Mouse (Mus musculus): ENCODE results near the gene Ddx17. TPM values are rescaled to one million over a fixed set of nuclear protein-coding genes. Genes with fewer than 3 reads are reported as not detected.

The Ddx17 gene
- polyA plus RNA-seq, 1 experiment from 2014 or later = 92.4 TPM

- Histone ChIP-seq H3K4me2 (replicated peaks) (no peak overlapping the region), H3K27ac (no peak overlapping the region), H3K9ac (no peak overlapping the region), H3K36me3 (replicated peaks; ENCODE audit: control insufficient read depth, insufficient read depth) (peaks cover 50% of the 10 kb centered on the region), H3K4me3 (replicated peaks; ENCODE audit: low read length) (no peak overlapping the region), H3K4me1 (replicated peaks; ENCODE audit: control insufficient read depth, insufficient read depth, low read length) (no peaks in the 10 kb centered on the region), H3K27me3 (ENCODE audit: control insufficient read depth, insufficient read depth, low read length) (no peaks in the 10 kb centered on the region), H3K9me3 (ENCODE audit: control insufficient read depth, low read length) (no peaks in the 10 kb centered on the region)
- 83% methylated on average over 5 of the region's 5 CpGs for WGBS
- peak; percentile 6; the same call in 1 of the 2 replicates for ATAC-seq (ENCODE audit: low FRiP score)
- no peak for DNase-seq (ENCODE audit: low spot score)
Observed at GRCm38 (mm10) chr15:79525564-79525963, 21.0 kb downstream of the Ddx17 start.

DNA sequence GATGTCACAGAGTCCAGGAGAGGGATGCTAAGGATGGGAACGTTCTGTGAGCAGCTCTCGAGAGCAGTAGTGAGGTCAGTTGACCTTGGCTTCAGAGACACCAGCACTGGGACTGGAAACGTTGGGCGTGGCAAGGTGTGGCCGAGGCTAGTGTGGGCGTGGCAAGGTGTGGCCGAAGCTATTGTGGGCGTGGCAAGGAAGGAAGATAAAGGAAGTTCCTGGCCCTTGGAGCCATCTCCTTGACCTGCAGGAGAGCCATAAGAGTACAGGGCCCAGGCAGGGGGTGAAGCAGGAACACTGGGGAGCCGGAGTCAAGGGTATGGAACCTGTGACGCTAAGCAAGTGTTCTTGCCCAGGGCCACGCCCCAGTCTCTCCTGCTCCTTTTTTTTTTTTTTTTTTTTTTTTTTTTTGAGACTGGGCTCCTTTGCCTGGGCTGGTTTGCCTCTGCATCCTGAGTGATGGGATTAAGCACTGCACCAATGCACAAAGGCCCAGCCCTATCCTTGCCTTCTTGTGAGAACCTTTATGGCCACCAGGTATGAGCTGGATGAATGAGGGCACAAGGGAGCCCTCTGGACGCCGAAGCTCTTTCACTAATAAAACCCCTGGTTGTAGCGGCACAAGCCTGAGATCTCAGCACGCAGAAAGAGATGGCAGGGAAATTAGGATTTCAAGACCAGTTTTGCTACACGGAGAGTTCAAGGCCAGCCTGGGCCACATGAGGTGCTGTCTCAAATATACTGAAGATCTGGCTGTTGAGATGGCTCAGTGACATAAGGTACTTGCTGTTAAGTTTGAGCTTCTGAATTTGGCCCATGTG lies 26.9 kb downstream of the Ddx17 start:
- DNase-seq (ENCODE audit: low spot score) (no peak), ATAC-seq (ENCODE audit: low FRiP score) (no peak)
- Histone ChIP-seq H3K36me3 (replicated peaks; ENCODE audit: control insufficient read depth, insufficient read depth) (no peaks in the 10 kb centered on the region), H3K4me3 (replicated peaks; ENCODE audit: low read length) (no peak overlapping the region), H3K9me3 (ENCODE audit: control insufficient read depth, low read length) (no peaks in the 10 kb centered on the region), H3K4me2 (replicated peaks) (no peak overlapping the region), H3K4me1 (replicated peaks; ENCODE audit: control insufficient read depth, insufficient read depth, low read length) (peaks cover 18% of the 10 kb centered on the region), H3K9ac (no peak overlapping the region), H3K27ac (no peak overlapping the region), H3K27me3 (ENCODE audit: control insufficient read depth, insufficient read depth, low read length) (peaks cover 41% of the 10 kb centered on the region)
- WGBS = 52% methylated on average over 16 of the region's 16 CpGs

DNA sequence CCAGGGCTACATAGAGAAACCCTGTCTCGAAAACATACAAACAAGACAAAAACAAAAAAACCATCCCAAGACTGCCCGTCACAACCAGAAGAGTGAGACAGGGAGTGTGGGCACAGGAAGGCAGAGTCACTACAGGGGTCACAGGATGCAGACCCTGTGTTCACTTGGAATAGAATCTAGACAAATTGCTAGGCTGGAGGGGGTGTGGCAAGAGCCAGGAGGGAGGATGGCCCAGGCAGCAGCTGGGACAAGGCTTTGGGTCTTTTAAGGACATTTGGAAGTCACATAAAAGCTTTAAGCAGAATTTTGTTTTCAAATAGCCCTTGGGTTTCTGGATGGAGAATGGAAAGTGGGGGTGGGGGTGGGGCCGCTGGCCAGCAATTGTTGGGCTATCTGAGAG lies 28.0 kb downstream of the Ddx17 start:
- WGBS = 85% methylated on average over 3 of the region's 3 CpGs

GRCm38 (mm10) chr15:79517710-79518109 lies 28.8 kb downstream of the Ddx17 start:
- Histone ChIP-seq H3K27me3 (ENCODE audit: control insufficient read depth, insufficient read depth, low read length) (peaks cover 59% of the 10 kb centered on the region), H3K4me1 (replicated peaks; ENCODE audit: control insufficient read depth, insufficient read depth, low read length) (peaks cover 18% of the 10 kb centered on the region), H3K9ac (no peak overlapping the region), H3K4me3 (replicated peaks; ENCODE audit: low read length) (no peak overlapping the region), H3K9me3 (ENCODE audit: control insufficient read depth, low read length) (no peaks in the 10 kb centered on the region), H3K27ac (no peak overlapping the region), H3K4me2 (replicated peaks) (no peak overlapping the region), H3K36me3 (replicated peaks; ENCODE audit: control insufficient read depth, insufficient read depth) (no peaks in the 10 kb centered on the region)
- ATAC-seq (ENCODE audit: low FRiP score) (no peak), DNase-seq (ENCODE audit: low spot score) (no peak)
- 51% methylated on average over 4 of the region's 4 CpGs for WGBS

More for the DNA sequence above, 28.0 kb downstream of the Ddx17 start:
- no peaks in the 10 kb centered on the region for H3K36me3 ChIP-seq (replicated peaks; ENCODE audit: control insufficient read depth, insufficient read depth)
- no peaks in the 10 kb centered on the region for H3K9me3 ChIP-seq (ENCODE audit: control insufficient read depth, low read length)
- no peak overlapping the region for H3K27ac ChIP-seq
- DNase-seq (ENCODE audit: low spot score) (no peak), ATAC-seq (ENCODE audit: low FRiP score) (no peak)
- H3K4me2 ChIP-seq (replicated peaks) = no peak overlapping the region
- no peak overlapping the region for H3K9ac ChIP-seq
- H3K27me3 ChIP-seq (ENCODE audit: control insufficient read depth, insufficient read depth, low read length) = peaks cover 51% of the 10 kb centered on the region
- H3K4me3 ChIP-seq (replicated peaks; ENCODE audit: low read length) = no peak overlapping the region
- H3K4me1 ChIP-seq (replicated peaks; ENCODE audit: control insufficient read depth, insufficient read depth, low read length) = peaks cover 18% of the 10 kb centered on the region

GRCm38 (mm10) chr15:79516171-79517096 lies 30.1 kb downstream of the Ddx17 start, which contains the start of gene Kdelr3:
TSS of gene Kdelr3 (plus strand) at chr15:79516411.
- WGBS = 1% methylated on average over 60 of the region's 71 CpGs
- H3K9me3 ChIP-seq (ENCODE audit: control insufficient read depth, low read length) = no peaks in the 10 kb centered on the region
- DNase-seq (ENCODE audit: low spot score) (peak; percentile 45), ATAC-seq (ENCODE audit: low FRiP score) (0 out of 2 replicates have a peak, but pooled peaks have one; percentile 36)
- H3K4me3 ChIP-seq (replicated peaks; ENCODE audit: low read length) = peak within 1 kb of the TSS; percentile 38
- no peak within 1 kb of the TSS for H3K27ac ChIP-seq
- no peaks in the 10 kb centered on the region for H3K36me3 ChIP-seq (replicated peaks; ENCODE audit: control insufficient read depth, insufficient read depth)
- H3K4me1 ChIP-seq (replicated peaks; ENCODE audit: control insufficient read depth, insufficient read depth, low read length) = peaks cover 24% of the 10 kb centered on the region
- peak within 1 kb of the TSS; percentile 45 for H3K9ac ChIP-seq
- peak within 1 kb of the TSS; percentile 79 for H3K4me2 ChIP-seq (replicated peaks)
- H3K27me3 ChIP-seq (ENCODE audit: control insufficient read depth, insufficient read depth, low read length) = peaks cover 69% of the 10 kb centered on the region

GRCm38 (mm10) chr15:79513940-79514339 lies 32.6 kb downstream of the Ddx17 start:
- Histone ChIP-seq H3K27me3 (ENCODE audit: control insufficient read depth, insufficient read depth, low read length) (peaks cover 90% of the 10 kb centered on the region), H3K36me3 (replicated peaks; ENCODE audit: control insufficient read depth, insufficient read depth) (no peaks in the 10 kb centered on the region), H3K4me3 (replicated peaks; ENCODE audit: low read length) (no peak overlapping the region), H3K27ac (no peak overlapping the region), H3K9ac (no peak overlapping the region), H3K4me1 (replicated peaks; ENCODE audit: control insufficient read depth, insufficient read depth, low read length) (peaks cover 27% of the 10 kb centered on the region), H3K4me2 (replicated peaks) (no peak overlapping the region), H3K9me3 (ENCODE audit: control insufficient read depth, low read length) (no peaks in the 10 kb centered on the region)
- DNase-seq (ENCODE audit: low spot score) (no peak), ATAC-seq (ENCODE audit: low FRiP score) (no peak)
- 8% methylated on average over 9 of the region's 9 CpGs for WGBS

GRCm38 (mm10) chr15:79511553-79512320 lies 34.8 kb downstream of the Ddx17 start:
- Histone ChIP-seq H3K4me3 (replicated peaks; ENCODE audit: low read length) (peak overlapping the region; percentile 41), H3K4me1 (replicated peaks; ENCODE audit: control insufficient read depth, insufficient read depth, low read length) (peaks cover 17% of the 10 kb centered on the region), H3K27ac (no peak overlapping the region), H3K27me3 (ENCODE audit: control insufficient read depth, insufficient read depth, low read length) (peaks cover 88% of the 10 kb centered on the region), H3K9ac (peak overlapping the region; percentile 40), H3K36me3 (replicated peaks; ENCODE audit: control insufficient read depth, insufficient read depth) (no peaks in the 10 kb centered on the region), H3K4me2 (replicated peaks) (peak overlapping the region; percentile 77), H3K9me3 (ENCODE audit: control insufficient read depth, low read length) (no peaks in the 10 kb centered on the region)
- DNase-seq (ENCODE audit: low spot score) (peak; percentile 92), ATAC-seq (ENCODE audit: low FRiP score) (peak; percentile 86)
- whole genome bisulfite sequencing = 2% methylated on average over 61 of the region's 61 CpGs

- no peak overlapping the region for H3K4me2 ChIP-seq (replicated peaks)
- H3K27me3 ChIP-seq (ENCODE audit: control insufficient read depth, insufficient read depth, low read length) = peaks cover 88% of the 10 kb centered on the region
- 78% methylated on average over 7 of the region's 7 CpGs for WGBS
- DNase-seq (ENCODE audit: low spot score) = no peak
- no peak overlapping the region for H3K4me3 ChIP-seq (replicated peaks; ENCODE audit: low read length)
- no peak for ATAC-seq (ENCODE audit: low FRiP score)
- no peaks in the 10 kb centered on the region for H3K9me3 ChIP-seq (ENCODE audit: control insufficient read depth, low read length)
- no peak overlapping the region for H3K9ac ChIP-seq
- no peaks in the 10 kb centered on the region for H3K36me3 ChIP-seq (replicated peaks; ENCODE audit: control insufficient read depth, insufficient read depth)
- no peak overlapping the region for H3K27ac ChIP-seq
- H3K4me1 ChIP-seq (replicated peaks; ENCODE audit: control insufficient read depth, insufficient read depth, low read length) = peaks cover 14% of the 10 kb centered on the region; the same call in 1 of the 2 replicates
Observed at GRCm38 (mm10) chr15:79510425-79510824, 36.1 kb downstream of the Ddx17 start.

Data from hindbrain, embryonic 14.5 days (tissue).